Mouse (Mus musculus) heart, postnatal 0 days (tissue): ENCODE measurements around the gene Krt34.

ENCODE experiments used
- CTCF ChIP-seq: IDR thresholded peaks from 2 replicates; pipeline ENCODE4 v1.5.1; 2016; ENCODE audit warnings: antibody characterized with exemption, control low read depth, low read depth
- EP300 ChIP-seq: IDR thresholded peaks from 2 replicates; pipeline ENCODE4 v1.6.1; 2016; ENCODE audit warnings: antibody characterized with exemption, low read depth

- TF ChIP-seq EP300 (no peak), CTCF (no peak)
These were observed 47.6 kb downstream of the Krt34 start, which contains the start of gene Krtap17-1 for GRCm38 (mm10) chr11:99993620-99994383.
